Mouse (Mus musculus) cerebellum, postnatal 4 days (tissue): ENCODE data around the gene Tmem8b.

Experiments
- DNase-seq, 2 experiments: peaks; one replicate each; pipeline ENCODE4 v3.0.0; 2022; ENCODE audit warnings: low spot score in 2 of 2, mixed read lengths in 1 of 2

Gene Tmem8b

GRCm38 (mm10) chr4:43668782-43669427 lies at the start of gene Tmem8b, which contains the start of gene Fam221b:
Gene Tmem8b, plus strand, starts transcription at chr4:43668971.
Gene Fam221b, minus strand, starts transcription at chr4:43669145.
- peak; percentile 79 to 89 for DNase-seq

DNA sequence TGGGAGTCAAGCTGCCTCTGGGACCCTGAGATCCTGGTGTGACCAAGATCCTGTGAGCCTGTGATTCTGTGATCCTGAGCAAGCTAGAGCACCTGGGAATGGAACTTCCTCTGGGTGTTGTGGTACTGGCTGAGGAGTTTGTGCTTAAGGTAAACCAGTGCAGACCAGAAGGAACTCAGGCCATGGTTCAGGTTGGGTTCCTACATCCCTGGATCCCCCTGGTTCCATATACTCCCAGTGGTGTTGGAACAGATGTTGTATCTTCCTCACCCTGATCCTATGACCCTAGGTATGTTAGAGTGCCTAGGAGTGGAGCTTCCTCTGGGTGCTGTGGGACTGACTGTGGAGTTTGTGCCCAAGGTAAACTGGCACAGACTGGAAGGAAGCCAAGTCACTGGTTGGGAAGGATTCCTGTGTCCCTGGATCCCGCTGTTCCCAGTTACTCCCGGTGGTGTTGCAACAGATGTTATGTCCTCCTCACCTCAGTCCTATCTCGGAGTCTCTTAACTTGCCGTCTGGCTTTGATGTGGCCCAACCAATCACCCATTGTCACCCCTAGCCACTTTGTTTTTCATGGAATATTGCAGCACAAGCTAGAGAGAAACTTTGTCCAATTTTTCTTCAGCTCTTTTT lies 48.5 kb upstream of the Tmem8b start:
- DNase-seq, result no peak

GRCm38 (mm10) chr4:43629106-43629817 lies 39.5 kb upstream of the Tmem8b start:
- DNase-seq, result no peak

- DNase-seq, result peak in 1 of 2 experiments; percentile 80
These were observed 38.7 kb upstream of the Tmem8b start for GRCm38 (mm10) chr4:43630030-43630581.

DNA sequence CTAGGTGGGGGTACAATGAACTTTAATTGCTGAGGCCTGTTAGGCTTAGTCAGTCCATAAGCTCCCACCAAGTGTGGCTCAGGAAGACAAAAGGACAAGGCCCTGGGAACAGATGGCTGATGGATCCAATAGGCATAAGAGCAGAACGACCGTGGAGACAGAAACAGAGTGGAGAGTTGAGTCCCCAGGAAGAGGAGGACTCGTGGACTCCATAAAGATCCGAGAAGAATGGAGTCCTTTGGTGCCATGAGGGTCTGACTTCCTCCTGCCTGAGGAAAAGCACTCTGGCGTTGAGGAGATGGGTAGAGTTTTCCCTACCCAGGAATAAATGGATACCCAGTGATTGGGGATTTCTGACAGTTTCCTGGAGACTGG lies 38.1 kb upstream of the Tmem8b start:
- DNase-seq, result peak in 1 of 2 experiments; percentile 15

- DNase-seq, result peak in 1 of 2 experiments; percentile 49
These were observed 37.5 kb upstream of the Tmem8b start, which contains the start of gene Npr2 for GRCm38 (mm10) chr4:43631046-43631955. Gene Npr2, plus strand, starts transcription at chr4:43631935.

DNA sequence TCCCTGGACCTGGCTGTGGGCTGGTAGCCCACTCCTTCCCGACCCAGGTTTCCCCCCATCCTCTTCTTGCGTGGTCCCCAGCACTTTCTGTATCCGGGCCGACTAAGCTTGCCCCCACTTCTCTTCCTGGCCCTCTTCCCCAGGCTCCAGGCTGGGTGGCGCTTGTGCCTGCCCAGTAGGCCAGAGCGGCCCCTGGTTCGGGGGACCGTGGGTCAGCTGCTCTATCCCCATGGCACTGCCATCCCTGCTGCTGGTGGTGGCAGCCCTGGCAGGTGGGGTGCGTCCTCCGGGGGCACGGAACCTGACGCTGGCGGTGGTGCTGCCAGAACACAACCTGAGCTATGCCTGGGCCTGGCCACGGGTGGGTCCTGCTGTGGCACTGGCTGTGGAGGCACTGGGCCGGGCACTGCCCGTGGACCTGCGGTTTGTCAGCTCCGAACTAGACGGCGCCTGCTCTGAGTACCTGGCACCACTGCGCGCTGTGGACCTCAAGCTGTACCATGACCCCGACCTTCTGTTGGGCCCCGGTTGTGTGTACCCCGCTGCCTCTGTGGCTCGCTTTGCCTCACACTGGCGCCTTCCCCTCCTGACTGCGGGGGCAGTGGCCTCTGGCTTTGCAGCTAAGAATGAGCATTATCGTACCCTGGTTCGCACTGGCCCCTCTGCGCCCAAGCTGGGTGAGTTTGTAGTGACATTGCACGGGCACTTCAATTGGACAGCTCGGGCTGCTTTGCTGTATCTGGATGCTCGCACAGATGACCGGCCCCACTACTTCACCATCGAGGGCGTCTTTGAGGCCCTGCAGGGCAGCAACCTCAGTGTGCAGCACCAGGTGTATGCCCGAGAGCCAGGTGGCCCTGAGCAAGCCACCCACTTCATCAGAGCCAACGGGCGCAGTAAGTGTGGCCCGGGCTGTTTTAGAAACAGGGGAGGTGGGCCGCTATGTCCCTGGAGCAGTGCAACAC lies 36.5 kb upstream of the Tmem8b start:
- DNase-seq, result peak; percentile 18 to 30

- DNase-seq, result peak in 1 of 2 experiments; percentile 16
These were observed 35.5 kb upstream of the Tmem8b start for GRCm38 (mm10) chr4:43633296-43633695.

DNA sequence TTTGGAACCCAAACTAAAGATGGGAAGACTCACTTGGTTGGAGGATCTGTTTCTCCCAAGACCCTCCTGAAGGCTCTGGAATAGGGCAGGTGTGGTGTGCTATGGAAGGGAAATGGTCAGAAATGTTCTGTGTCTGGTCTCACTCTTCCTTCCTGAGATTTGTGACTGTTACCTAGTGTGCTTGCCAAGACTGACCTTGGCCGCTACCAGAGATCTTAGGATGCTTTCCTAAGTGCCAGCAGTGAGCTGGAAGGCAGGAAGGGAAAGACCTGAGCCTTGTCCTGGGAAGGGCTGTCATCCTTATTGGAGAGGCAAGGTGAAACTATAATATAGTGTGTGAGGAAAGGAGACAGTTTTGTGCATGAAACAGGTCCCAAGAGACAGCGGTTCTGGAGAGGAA lies 35.0 kb upstream of the Tmem8b start:
- peak in 1 of 2 experiments; percentile 2 for DNase-seq

DNA sequence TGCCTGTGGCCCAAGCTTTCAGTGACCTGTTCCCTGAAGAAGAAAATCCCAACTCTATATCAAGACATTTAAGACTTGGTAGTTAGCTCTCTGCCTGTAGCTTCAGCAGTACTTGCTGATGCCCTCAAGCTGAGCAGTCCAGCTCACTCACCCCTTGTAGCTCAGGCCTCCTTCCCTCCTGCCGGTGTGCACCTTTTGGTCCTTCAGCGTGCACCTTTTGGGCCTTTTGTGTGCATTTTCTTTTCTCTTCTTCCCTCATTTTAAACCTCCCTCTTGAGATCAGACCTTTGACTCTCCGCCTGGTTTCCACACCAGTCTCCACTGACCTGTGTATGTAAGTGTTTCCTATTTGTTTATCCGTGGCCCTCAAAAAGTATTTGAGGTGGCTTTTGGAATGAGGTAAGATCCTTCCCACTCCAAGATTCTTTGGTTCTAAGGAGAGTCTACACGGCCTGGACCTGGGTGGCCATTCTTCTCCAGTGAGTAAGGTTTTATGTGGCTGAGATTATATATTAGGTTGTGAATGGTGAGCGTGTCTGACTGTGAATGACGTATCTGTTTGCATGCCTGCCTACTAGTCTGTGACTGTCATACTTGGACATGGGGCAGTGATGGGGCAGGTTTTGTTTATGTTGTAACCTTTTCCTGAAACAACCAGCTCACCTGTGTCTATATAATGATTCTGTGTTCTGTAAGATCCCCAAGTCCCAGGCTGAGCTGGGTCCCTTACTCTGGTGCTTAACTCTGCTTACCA lies 34.0 kb upstream of the Tmem8b start:
- DNase-seq, result no peak

DNA sequence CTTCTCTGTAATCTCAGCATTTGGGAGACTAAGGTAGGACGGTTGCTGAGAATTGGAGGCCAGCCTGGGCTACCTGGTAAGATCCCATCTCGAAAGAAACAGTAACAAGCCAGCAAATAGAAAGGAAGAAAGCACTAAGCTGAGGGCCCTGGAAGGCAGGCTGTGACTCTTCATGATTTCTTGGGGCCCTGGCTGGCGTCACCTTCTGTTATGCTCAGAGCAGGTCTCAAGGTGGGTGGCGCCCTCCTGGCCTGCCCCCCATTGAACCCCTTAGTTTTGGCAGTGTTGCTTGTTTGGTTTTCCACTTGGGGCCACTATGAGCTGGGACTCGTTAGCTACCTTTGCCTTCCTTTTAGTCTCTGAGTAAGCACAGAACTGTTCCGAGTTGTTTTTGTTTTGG lies 32.0 kb upstream of the Tmem8b start:
- peak in 1 of 2 experiments; percentile 11 for DNase-seq

DNA sequence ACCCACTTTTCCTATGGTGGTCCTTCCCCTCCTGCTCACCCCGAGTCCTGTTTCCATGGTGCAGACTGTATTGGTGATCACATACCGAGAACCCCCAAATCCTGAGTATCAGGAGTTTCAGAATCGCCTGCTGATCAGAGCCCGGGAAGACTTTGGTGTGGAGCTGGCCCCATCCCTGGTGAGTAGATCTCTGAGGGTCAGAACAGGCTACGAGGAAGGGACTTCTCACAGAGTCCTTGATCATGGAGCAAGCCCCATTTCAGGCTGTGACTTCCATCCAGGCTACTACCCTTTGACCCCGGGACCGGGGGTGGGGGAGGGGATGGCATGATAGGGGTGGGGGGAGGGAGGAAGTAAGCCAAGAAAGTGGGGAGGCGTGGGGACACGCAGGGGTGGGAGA lies 28.7 kb upstream of the Tmem8b start:
- DNase-seq, result peak in 1 of 2 experiments; percentile 11

- DNase-seq, result peak in 1 of 2 experiments; percentile 16
These were observed 28.3 kb upstream of the Tmem8b start for GRCm38 (mm10) chr4:43640491-43640890.

- no peak for DNase-seq
These were observed 19.0 kb upstream of the Tmem8b start for GRCm38 (mm10) chr4:43649783-43650182.

GRCm38 (mm10) chr4:43652726-43653125 lies 16.0 kb upstream of the Tmem8b start:
- DNase-seq, result no peak

GRCm38 (mm10) chr4:43653161-43654015 lies 15.4 kb upstream of the Tmem8b start, which contains the start of gene Spag8:
Gene Spag8, minus strand, starts transcription at chr4:43653594.
- DNase-seq, result peak in 1 of 2 experiments; percentile 29

- DNase-seq, result no peak
These were observed 13.0 kb upstream of the Tmem8b start for GRCm38 (mm10) chr4:43655656-43656338.
